Mouse (Mus musculus) cerebellum, postnatal 36 days (tissue): ENCODE data around the gene Ggt1.
"Not testable (repeated sequence)": the region's sequence is repeated elsewhere in the genome, so short reads cannot be mapped to it uniquely, and the experiment has no call there.

Experiments used
- DNase-seq, 2 experiments: peaks; one replicate each; pipeline ENCODE4 v3.0.0; 2021 to 2022; ENCODE audit warnings: mixed read lengths in 2 of 2

Ggt1 gene

DNA sequence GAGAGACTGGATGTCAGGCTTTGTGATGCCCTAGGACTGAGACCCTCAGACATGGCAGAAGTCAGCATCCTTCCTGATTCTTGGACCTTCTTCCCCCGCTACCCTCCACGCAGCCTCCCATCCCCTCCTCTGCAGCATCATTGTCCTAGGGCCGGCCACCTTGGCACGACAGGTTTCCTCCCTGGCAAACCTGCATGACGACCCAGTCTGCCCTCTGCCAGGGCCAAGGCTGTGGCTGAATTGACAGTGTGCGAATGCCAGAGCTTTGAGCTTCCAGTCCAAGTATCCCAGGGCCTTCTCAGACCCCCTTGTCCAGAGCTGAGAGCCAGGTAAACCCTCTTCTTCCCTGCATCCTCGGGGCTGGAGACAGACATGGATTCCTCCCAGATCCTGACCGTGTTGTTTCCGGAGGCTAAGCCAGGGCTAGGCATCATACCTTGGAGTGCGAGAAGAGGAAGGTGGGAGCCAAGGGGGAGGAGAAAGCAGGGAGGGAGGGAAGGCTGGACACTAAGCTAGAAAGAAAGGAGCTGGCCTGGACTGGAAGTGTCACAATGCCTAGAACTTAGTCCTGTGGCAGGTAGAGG is at the start of gene Ggt1:
Gene Ggt1 (plus strand): TSS at position 534 of the 584 bp plus-strand sequence.
- DNase-seq = peak in 1 of 2 experiments; percentile 31

DNA sequence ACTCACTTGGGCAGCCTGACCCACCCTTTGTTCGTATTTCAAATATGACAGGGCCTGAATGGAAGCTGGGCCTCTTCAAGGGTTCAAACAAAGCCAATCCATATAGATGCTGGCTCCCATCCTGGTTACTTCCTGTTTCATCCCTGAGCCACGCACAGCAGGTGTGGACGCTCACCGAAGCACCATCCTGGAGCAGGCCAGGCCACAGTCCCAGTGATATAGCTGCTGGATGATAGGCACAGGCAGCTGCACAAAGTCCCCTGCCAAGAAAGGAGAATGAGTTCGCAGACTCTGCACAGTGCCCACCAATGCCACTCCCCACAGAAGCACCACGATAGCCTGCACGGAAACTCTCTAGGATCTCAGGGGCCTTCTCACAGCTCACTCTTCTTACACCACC is 49.5 kb upstream of the Ggt1 start:
- no peak for DNase-seq

DNA sequence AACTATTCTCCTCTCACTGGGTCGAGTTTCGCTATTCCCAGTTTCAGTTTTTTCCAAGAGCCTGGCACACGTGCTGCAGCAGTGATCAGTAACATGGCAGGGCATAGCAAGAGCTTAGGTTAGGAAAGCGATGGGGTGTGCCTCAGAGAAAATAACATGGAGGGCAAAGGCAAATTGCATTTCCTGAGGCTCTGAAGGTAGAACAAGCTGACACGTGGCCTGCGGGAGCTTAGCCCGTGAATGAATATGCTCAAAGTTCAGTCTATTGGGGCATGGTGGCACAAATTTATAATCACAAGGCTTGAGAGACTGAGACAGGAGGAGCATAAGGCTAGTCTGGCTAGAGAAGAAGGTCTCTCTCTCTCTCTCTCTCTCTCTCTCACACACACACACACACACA is 48.6 kb upstream of the Ggt1 start:
- DNase-seq = no peak

DNA sequence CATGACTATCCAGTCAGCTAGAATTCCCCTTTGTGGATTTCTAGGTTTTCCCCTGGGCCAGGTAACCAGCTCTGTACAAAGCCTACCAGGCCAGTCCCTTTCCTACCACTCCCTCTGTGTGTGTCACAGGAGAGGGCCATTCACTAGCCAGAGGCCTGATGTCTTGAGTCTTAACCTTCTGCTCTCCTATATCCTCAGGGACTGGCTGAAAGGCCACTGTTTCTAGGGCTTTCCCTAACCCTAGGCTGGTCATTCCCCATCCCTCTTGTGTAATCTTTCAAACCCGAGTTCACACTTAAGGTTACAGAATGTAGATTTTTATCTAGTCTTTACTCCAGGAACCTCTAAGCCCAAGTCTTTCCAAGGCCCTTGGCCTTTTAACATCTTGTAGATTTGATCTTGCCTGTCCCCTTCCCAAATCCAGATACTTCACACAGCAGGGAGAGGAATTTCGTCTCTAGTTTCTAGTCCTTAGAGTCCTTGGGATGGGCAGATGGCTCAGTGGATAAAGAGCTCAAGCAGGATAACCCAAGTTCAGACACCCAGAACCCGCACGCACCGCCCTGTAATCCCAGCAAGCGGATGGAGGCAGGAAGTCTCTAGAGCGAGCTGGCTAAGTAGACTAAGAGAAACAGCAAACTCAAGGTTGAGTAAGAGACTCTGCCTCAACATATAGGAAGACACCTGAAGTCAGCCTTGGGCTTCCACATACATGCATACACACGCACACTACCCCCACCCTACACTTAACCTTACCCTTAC is 47.9 kb upstream of the Ggt1 start:
- no peak for DNase-seq

DNA sequence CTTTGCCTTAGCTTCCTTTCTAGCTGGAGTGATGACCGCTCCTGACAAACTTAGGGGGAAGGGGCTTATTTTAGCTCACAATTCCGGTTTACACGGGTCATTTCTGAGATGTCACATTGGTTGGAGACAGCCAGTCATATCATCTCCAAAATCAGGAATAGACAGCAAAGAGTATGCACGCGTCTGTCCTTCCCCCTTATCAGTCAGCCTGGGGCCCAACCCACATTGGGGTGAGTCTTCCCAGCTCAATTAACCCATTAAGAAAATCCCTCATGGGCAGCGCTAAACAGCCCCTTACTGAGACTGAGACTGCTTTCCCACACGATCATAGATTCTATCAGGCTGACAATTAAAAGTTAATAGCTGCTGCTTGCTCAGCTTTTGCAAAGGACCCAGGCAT is 47.0 kb upstream of the Ggt1 start:
- DNase-seq = no peak

DNA sequence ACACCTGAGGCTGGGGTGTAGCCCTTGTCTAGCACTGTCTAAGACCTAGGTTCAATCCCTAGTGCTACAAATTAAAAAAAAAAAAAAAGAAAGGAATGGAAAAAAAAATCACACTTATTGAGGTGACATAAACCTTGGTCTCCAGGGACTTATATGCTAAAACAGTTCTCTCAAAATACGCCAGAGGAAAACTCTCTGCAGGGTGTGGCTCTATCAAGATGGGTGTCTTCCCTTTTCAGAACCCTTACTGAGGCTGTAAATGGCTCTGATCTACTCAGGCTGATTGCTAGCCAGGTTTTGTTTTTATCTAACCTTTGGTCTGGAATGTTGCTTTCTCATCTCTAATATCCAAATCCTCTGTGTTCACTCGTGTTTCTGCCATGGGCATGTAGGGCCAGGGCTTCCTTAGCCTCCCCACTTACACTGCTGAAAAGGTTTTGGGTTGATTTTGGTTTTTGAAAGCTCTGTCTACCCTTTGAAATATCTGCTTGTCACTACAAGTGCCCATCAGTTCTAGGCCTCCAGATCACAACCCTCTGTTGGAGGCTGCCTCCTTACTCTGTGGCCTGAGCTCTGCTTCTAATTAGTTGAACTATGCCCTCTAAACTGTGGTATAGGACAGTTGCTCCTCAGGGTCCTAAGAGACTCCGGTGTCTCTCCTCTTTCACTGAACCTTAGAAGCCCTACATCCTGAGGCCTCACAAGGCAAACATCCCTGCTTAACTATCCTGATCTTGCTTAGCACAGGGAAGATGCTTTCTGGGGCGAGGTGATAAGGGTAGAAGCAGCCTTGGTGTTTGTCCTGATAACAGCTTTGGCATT is 46.0 kb upstream of the Ggt1 start:
- no peak for DNase-seq

DNA sequence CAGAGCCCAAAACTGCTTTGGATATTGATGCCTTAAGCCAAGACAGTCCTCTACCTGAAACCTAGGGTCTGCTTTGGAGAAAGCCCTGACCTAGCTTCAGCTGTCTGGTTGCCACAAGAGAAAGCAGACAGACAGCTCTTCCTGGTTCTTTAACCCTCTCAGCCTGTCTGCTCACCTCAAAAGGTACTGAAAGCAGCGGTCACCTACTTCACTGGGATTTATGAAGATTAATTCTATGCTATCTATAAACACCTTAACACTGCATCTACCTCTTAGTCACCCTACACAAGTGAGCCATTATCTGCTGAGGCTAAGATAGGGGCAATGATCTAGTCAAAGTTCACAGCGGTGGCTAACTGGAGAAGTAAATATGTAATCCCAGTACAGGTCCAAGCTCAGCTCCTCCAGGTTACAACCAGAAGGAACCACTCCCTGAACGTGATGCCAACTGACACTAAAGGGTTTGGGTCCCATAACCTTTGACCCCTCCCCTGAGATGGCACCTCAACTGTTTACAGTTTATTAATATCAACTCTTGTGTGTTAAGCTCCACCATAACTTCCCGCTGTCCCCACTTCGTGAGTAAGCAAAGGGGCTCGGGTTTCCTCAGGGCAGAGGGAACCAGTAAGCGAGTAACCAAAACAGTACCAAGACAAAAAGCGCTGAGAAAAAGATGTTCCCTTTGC is 45.2 kb upstream of the Ggt1 start:
- DNase-seq = peak in 1 of 2 experiments; percentile 13

DNA sequence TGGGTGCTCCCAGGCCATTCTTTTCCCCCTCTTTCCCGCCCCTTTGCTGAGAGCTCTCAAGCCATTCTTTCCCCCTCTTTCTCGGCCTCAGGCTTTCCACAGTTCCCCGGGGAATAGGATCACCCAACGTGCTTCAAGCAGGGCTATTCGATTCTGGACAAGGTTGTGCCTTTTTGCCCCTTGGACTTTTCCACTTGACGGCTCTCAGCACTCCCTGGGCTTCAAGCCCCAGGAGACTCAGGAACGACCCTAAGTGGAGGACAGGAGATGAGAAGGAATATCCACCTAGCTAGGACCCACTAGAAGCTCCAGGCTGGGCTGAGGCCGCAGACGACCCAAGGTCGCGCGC is 44.7 kb upstream of the Ggt1 start:
- DNase-seq = no peak

DNA sequence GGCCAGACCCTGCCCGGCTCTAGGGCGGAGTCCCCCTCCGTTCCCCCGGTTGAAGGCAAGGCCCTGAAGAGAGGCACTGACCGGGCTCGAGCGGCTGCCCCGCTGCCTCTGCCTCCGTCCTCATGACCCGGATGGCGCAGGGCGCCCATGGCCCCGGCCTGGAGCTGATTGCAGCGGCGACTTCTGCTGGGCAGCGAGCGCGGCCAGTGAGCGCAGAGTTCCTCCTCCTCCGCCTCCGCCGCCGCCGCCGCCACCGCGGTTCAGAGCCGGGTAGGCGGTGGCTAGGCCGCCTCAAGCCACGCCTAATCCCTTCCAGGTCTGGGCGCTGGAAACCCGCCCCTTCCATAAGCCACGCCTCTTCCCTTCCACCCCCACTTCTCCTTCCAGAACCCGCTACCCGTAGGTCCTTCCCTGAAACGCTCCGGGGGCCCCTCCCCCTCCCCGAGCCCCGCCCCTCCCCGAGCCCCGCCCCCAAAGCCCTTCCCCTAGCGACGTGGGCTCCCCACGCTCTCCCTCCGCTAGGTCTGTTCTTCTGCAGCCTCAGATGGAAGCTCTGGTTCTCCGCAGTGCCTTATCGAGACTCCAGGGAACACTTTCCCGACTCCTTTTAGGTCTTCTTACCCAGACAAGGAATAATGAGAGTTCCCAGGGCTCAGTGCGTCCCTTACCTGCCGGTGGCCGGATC is 44.2 kb upstream of the Ggt1 start, which contains the start of gene Snrpd3:
Gene Snrpd3 (plus strand): TSS at position 479 of the 685 bp plus-strand sequence.
- DNase-seq = peak; percentile 83 to 89

DNA sequence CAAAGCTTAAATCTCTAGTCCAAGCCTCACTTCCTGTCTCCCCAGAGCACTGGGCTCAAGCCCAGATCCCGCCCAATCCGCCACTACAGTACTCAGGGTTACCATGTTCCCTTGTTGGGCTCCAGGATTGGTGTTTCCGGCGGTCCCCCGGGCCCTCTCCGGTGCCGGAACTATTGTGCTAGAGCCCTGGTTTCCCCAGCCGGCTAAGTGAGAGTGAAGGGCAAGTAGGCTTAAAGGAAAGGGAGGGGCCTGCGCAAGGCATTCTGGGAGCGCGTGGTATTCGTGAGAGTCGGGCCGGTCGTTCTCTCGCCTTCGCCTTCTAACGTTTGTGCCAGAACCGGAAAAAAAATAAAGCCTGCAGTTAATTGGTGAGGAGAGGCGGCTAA is 43.7 kb upstream of the Ggt1 start, which contains the start of gene Gucd1:
Gene Gucd1 (minus strand): TSS at position 215 of the 386 bp plus-strand sequence.
- peak; percentile 97 to 99 for DNase-seq

DNA sequence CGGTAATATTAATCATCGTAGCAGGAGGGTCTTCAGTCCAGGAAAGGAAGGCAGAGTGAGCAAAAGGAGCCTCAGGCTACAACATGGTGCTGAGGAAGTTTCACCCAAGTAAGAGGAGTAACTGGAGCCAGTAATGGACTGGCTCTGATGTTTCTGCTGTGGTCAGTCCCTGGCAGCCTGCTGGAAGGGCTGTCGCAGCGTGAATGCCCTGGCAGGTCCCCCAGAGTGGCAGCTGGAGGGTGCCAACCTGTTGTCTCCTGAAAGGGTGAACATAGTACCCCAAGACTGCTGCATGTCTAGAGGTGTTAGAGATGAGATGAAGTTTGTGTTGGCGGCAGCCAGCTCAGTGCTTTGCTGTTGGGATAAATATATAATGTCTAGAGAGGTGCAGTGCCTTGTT is 40.8 kb upstream of the Ggt1 start:
- DNase-seq = no peak

DNA sequence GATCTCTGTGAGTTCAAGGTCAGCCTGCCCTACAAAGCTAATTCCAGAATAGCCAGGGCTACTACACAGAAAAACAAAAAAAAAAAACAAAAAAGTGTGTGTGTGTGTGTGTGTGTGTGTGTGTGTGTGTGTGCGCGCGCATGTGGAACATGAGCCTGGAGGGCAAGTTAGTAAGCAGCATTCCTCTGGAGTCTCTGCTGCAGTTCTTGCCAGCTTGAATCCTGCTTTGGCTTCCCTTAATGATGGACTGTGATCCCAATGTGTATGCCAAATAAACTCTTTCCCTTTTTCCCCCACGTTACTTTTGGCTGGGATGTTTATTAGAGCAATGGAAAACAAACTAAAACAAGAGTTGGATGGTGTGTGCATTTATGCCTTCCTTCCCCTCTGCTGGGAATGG is 39.8 kb upstream of the Ggt1 start:
- DNase-seq = no peak

DNA sequence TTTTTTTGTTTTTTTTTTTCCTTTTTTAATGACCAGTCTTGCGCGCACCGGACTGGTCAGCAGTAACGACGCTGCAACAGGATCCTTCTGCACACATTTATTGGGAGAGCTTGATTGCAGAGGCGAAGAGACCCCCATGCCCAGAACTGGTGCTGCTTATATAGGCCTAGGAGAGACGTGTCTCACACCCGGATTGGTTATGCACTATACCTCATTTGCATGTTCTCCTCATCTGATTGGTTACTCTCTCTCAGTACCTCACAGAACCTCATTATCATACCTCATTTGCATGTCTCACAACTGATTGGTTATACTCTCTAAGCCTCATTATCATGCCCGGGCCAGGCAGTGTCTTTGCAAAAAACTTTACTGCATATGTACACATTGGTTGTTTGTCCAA is 36.0 kb upstream of the Ggt1 start:
- not testable (repeated sequence) for DNase-seq

DNA sequence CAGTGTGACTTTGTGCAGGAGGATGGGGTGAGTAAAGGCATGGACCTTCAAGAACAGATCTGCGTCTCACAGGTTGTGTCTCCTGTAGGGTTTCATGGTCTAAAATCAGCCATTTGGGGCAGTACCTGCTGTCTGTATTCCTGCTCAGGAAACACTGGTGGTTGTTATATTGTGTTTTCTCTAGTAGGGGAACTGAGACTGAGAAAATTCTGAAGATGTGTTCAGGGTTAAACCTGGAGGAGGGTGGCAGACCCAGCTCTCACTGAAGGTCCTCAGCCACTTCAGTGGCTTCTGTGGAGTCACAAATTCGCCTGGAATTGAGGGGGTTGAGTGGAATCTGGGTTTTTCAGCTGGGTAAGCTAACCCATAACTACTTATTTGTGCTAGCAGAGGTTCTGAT is 31.1 kb upstream of the Ggt1 start:
- no peak for DNase-seq

DNA sequence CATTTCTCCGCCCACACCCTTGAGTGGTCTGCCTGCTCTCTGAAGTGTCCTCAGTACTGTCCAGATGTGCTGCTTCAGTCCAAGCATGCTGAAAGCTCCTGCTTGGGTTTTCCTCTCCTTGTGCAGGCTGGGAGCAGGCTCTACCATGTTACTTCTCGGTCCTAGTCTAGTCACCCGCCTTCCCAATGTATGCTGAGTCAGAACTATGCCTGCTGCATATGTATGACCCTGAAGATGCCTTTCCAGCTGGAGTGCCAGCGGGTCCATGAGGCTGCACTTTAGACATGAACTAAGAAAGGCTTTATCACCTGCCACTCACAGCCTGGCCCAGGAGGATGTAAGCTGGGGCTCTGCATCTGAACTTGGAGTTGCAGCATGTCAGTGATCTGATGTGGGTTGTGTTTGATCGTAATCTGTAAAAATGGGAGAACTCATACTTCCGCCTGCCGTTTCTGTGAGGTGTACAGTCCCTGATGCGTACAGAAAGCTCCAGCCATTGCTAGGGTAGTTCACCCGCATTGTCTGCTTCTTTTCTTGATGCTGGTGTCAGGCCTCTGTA is 29.8 kb upstream of the Ggt1 start:
- DNase-seq = no peak

DNA sequence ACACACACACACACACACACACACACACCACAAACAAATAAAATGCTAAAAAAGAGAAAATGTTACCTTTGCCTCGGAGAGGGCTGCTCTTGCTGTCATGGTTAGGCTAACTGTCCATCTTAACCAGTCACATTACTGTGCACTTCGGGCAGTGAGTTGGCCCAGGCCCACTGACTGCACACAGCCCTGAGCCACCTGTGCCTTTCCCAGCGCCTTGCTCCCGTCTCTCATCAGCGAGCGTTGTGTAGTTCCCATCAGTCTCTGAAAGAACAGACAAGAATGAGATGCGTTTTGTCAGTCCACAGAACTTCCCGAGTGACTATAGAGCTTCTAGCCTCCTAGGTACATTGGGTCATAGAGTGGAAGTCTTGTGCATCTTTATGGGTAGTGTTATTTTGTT is 27.2 kb upstream of the Ggt1 start:
- DNase-seq = no peak

DNA sequence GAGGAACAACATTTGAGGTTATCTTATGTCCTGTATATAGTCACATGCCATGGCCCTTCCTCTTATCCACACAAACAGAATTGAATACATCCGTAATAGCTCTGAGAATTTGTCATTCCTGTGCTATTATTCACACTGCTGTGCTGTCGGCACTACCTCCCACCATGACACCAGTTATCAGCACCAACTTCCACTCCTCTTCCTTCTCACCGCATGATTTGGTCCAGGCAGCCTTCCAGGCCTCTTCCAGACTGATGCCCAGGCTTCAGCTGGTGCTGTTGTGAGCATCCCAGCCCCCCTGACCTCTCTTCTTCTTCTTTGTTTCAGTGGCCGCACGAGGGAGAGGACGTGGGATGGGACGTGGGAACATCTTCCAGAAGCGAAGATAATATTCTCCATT is 26.5 kb upstream of the Ggt1 start:
- DNase-seq = no peak

DNA sequence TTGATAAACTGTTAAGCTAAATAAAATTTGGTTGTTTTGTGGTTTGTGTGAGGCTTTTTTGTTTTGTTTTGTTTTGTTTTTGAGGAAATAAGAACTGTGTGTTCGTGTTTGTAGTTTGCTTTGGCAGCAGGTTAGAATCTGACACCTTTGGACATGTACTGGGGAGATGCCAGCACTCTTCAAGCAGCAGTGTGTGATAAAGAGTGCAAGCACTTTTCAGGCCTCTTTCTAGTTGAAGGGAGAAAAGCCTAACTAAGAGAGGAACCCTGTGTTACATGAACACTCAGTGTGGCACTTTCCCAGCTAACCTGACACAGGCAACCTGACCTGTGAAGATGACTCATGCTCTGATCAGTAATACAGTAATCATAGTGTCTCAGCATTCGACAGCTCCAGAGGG is 26.0 kb upstream of the Ggt1 start:
- no peak for DNase-seq

DNA sequence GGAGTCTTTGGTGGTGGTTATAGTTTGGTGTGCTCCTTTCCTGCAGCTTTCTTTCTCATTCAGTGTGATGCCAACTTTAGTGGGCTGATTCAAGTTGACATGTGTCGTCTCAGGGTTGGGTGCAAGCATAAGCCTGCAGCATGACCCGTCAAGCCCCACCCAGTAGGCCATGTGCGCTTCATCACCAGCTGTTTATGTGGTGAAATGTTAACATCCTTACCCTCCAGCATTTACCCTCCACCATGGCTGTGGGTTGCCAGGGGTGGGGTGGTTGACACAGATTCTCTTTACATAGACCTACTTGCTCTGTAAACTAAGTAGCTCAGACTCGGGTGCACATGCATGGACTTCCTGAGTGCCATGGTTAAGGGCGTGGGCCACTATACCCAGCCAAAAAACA is 25.3 kb upstream of the Ggt1 start:
- no peak for DNase-seq

DNA sequence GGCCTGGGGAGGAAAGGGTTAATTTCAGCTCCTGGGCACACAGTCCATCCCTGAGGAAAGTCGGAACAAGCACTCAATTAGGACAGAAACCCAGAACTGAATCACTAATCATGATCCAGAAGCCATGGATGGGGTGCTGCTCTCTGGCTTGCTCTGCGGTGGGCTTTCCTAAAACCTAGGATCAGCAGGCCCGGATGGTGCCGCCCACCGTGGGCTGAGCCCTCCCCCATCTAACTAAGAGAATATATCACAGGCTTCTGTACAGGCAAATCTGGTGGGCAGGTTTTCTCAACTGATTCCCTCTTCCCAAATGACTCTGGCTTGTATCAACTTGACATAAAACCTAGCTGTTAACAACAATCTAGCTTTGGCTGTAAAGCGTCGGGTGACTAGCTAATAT is 13.5 kb upstream of the Ggt1 start:
- no peak for DNase-seq

DNA sequence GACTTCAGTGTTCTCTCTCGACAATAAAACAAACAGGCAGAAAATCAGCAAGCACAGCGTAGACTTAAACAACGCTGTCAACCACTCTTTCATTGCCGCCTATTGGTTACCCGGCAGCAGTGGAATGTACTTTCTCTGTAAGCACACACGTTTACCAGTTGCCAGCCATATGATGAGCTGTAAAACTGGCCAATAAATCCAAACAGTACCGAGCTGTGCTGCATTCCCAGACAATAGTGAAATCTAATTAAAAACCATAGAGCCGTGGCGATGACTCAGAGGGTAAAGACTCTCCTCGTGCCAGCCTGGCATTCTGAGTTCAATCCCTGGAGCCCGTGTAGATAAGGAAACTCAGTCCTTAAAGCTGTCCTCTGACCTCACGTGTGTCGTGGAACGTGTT is 12.9 kb upstream of the Ggt1 start:
- no peak for DNase-seq

DNA sequence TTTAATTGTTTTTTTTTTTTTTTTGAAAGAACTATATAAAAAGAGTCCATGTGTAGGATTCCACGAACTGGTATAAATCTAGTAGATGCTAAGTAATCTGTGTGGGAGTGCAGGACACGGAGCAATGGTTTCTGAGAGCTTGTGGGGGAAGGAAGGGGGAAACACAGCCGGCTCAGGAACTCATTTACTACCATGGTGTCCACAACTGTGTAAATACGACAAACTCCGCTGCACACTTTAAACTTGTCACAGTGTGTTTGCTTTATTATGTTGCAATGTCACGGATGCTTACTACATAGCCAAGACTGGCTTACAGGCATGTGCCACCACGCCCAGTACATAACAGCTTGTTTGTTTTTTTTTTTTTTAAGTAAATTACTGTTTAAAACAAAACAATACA is 11.5 kb upstream of the Ggt1 start:
- DNase-seq = no peak
